Mouse (Mus musculus) heart, embryonic 16.5 days (tissue): Measurements from ENCODE around the gene Tmem131l. TPM values are rescaled to one million over a fixed set of nuclear protein-coding genes. Genes with fewer than 3 reads are reported as not detected.
A peak's percentile ranks its signal among the peaks of the same experiment; 100 is the strongest.

Source experiments
- ATAC-seq: fragments of 200-750 bp; cut with Nextera tagmentation; replicated peaks from 2 replicates; pipeline ENCODE4 v1.8.0; 2017; ENCODE audit warnings: moderate number of reproducible peaks; ENCODE audit not compliant: insufficient read depth, low FRiP score; ENCODE audit errors: extremely low read depth
- H3K27ac ChIP-seq: fragments of 300-500 bp; sonication (generic); 2 replicates; pipeline ENCODE4 v1.5.1; 2014; ENCODE audit warnings: mild to moderate bottlenecking, low read length, control low read depth, moderate library complexity
- H3K27me3 ChIP-seq: fragments of 300-500 bp; sonication (generic); 2 replicates; pipeline ENCODE4 v1.6.1; 2014; ENCODE audit warnings: low read length, mixed read lengths; ENCODE audit not compliant: control insufficient read depth, insufficient read depth
- H3K36me3 ChIP-seq: fragments of 300-500 bp; sonication (generic); 2 replicates; pipeline ENCODE4 v1.6.1; 2014; ENCODE audit not compliant: control insufficient read depth, insufficient read depth
- H3K4me1 ChIP-seq: fragments of 300-500 bp; sonication (generic); 2 replicates; pipeline ENCODE4 v1.6.1; 2014; ENCODE audit warnings: low read length, mixed read lengths; ENCODE audit not compliant: control insufficient read depth, insufficient read depth
- H3K4me2 ChIP-seq: fragments of 300-500 bp; sonication (generic); 2 replicates; pipeline ENCODE4 v1.6.1; 2014; ENCODE audit warnings: low read depth, mild to moderate bottlenecking, control low read depth, low read length
- H3K4me3 ChIP-seq: fragments of 300-500 bp; sonication (generic); 2 replicates; pipeline ENCODE4 v1.5.1; 2014; ENCODE audit warnings: mild to moderate bottlenecking, control low read depth, low read length
- H3K9ac ChIP-seq: fragments of 300-500 bp; sonication (generic); 2 replicates; pipeline ENCODE4 v1.6.1; 2014; ENCODE audit warnings: low read length, control low read depth
- H3K9me3 ChIP-seq: fragments of 300-500 bp; sonication (generic); replicated peaks from 2 replicates; pipeline ENCODE4 v1.6.1; 2016; ENCODE audit warnings: low read length; ENCODE audit not compliant: control insufficient read depth
- WGBS: fragments of 180-500 bp; shearing (Covaris S2); extraction: QIAGEN DNeasy Blood & Tissue Kit; methylation state at CpG from one replicate; pipeline ENCODE4 v1.1.7; 2014; 5-methylcytosine and 5-hydroxymethylcytosine counted together
- polyA plus RNA-seq: library from polyadenylated mRNA; unstranded; fragments of >200 nt; fragmentation: Nextera tagmentation; extraction: Ambion mirVana; gene quantifications from 2 replicates; pipeline ENCODE4 v1.2.1, GENCODE M21; 2015

Tmem131l gene
- polyA plus RNA-seq, 1 experiment from 2014 or later, result 47.8 TPM

DNA sequence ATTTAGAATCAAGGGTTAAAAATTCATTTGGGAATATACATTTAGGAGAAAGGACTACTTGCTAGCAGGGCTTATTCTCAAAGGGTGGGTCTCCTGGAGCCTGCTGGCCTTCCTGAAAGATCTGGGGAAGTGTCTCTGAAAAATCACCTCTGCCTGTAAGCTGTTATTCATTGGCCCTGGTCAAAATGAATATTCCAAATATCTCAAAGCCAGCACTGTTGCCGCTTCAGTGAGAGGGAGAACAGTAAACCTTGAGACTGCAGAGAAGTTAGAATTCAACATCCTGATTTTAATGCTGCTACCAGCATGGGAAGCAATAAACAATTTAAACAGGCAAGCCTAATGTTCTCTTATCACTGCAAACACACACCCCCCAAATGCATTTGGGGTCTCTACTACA lies 1.8 kb downstream of the Tmem131l start:
- peak overlapping the region; percentile 98 for H3K9ac ChIP-seq
- WGBS, result 58% methylated on average over 1 of the region's 1 CpGs
- ATAC-seq, result no peak

DNA sequence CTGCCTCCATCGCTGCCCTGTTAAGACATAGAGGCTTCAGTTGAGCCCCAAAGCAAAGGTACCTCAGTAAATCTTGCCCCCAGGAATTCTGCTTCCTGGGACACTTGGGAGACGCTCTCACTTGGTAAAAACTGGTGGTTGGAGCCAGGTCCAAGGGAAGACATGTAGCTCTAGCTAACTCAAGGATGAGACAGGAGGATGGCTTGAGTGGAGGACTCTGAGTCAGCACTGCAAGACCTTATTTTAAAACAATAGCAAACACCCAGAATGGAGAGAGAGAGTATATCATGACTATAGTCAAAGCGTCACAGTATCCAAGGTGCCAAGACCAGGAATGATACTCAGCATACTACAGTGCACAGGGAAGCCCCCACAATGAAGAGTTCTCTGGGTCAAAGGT lies 2.4 kb downstream of the Tmem131l start:
- no peaks in the 10 kb centered on the region for H3K36me3 ChIP-seq
- H3K4me2 ChIP-seq, result no peak overlapping the region
- H3K4me3 ChIP-seq, result 0 out of 2 replicates have a peak overlapping the region, but pooled peaks have one; percentile 1
- ATAC-seq, result no peak
- no peaks in the 10 kb centered on the region for H3K9me3 ChIP-seq
- no peak overlapping the region for H3K9ac ChIP-seq
- peaks cover 13% of the 10 kb centered on the region for H3K4me1 ChIP-seq
- WGBS, result 83% methylated on average over 3 of the region's 3 CpGs
- no peaks in the 10 kb centered on the region for H3K27me3 ChIP-seq
- no peak overlapping the region for H3K27ac ChIP-seq

More for the DNA sequence above, 1.8 kb downstream of the Tmem131l start:
- Histone ChIP-seq H3K4me3 (peak overlapping the region; percentile 80), H3K9me3 (no peaks in the 10 kb centered on the region), H3K27ac (peak overlapping the region; percentile 7; the same call in 1 of the 2 replicates), H3K36me3 (no peaks in the 10 kb centered on the region), H3K4me1 (peaks cover 13% of the 10 kb centered on the region), H3K4me2 (peak overlapping the region; percentile 93), H3K27me3 (no peaks in the 10 kb centered on the region)

DNA sequence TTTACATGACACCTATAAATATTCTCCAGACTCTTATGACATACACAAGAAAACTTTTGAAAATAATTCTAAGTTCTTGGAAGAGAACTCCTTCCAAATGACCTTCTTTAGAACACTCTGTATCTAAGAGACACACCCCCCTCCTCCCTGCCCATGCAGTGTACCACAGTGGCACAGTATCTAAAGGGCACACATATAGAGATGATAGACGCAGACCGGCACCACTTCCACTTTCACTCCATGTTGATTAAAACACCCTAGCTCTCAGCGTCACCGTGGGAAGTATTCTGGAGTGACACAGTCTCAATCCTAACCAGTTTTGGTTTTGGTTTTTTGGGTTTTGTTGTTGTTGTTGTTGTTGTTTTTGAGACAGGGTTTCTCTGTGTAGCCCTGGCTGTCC lies 3.1 kb downstream of the Tmem131l start:
- H3K4me2 ChIP-seq, result no peak overlapping the region
- H3K27ac ChIP-seq, result no peak overlapping the region
- no peak overlapping the region for H3K4me3 ChIP-seq
- no peaks in the 10 kb centered on the region for H3K36me3 ChIP-seq
- no peaks in the 10 kb centered on the region for H3K9me3 ChIP-seq
- H3K9ac ChIP-seq, result no peak overlapping the region
- H3K27me3 ChIP-seq, result no peaks in the 10 kb centered on the region
- WGBS, result 82% methylated on average over 4 of the region's 4 CpGs
- no peak for ATAC-seq
- peaks cover 13% of the 10 kb centered on the region for H3K4me1 ChIP-seq

- WGBS, result 90% methylated on average over 6 of the region's 6 CpGs
- peaks cover 6% of the 10 kb centered on the region; the same call in 1 of the 2 replicates for H3K36me3 ChIP-seq
- no peaks in the 10 kb centered on the region for H3K27me3 ChIP-seq
- no peak overlapping the region for H3K4me3 ChIP-seq
- H3K27ac ChIP-seq, result no peak overlapping the region
- no peak overlapping the region for H3K9ac ChIP-seq
- no peaks in the 10 kb centered on the region for H3K9me3 ChIP-seq
- no peak overlapping the region for H3K4me2 ChIP-seq
- H3K4me1 ChIP-seq, result peaks cover 11% of the 10 kb centered on the region
- ATAC-seq, result no peak
Observed at GRCm38 (mm10) chr3:84035728-84036364, 4.1 kb downstream of the Tmem131l start.

DNA sequence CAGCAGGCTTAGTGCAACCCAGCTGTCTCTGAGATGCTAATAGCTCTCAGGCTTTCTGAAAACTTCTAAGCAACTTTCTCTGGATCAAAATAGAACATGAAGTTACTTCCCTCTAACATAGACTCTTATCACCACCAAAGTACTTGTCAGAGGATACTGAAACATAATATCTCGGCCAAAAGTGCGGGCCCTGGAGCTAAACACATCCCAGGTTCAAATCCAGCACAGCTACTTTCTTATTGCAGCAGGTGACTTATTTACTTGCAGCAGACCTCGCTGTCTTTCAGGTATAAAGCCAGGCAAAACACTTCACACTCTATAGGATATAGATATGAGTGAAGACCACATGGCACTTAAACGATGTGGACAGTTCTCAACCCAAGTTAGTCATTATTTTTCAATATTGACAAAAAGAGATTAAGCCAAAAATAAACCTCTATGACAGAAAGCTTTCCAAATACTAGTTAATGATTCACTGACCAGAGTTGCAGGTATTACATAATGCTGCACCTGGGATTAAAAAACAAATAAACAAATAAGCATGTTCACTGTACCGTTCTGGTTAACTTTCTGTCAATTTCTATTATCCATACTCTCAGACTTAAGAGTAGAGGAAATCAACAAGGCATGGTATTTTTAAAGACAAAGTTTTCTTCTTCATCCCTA lies 5.7 kb downstream of the Tmem131l start:
- no peaks in the 10 kb centered on the region for H3K27me3 ChIP-seq
- H3K27ac ChIP-seq, result no peak overlapping the region
- H3K9me3 ChIP-seq, result no peaks in the 10 kb centered on the region
- H3K36me3 ChIP-seq, result peaks cover 12% of the 10 kb centered on the region
- no peak for ATAC-seq
- no peak overlapping the region for H3K9ac ChIP-seq
- H3K4me2 ChIP-seq, result no peak overlapping the region
- peaks cover 8% of the 10 kb centered on the region for H3K4me1 ChIP-seq
- WGBS, result 58% methylated on average over 5 of the region's 5 CpGs
- H3K4me3 ChIP-seq, result no peak overlapping the region

GRCm38 (mm10) chr3:84032933-84033730 lies 6.8 kb downstream of the Tmem131l start:
- Histone ChIP-seq H3K4me1 (peaks cover 4% of the 10 kb centered on the region), H3K27ac (no peak overlapping the region), H3K9me3 (no peaks in the 10 kb centered on the region), H3K27me3 (no peaks in the 10 kb centered on the region), H3K4me3 (no peak overlapping the region), H3K4me2 (no peak overlapping the region), H3K9ac (no peak overlapping the region), H3K36me3 (peaks cover 12% of the 10 kb centered on the region)
- ATAC-seq, result 0 out of 2 replicates have a peak, but pooled peaks have one; percentile 40
- 80% methylated on average over 10 of the region's 10 CpGs for WGBS

GRCm38 (mm10) chr3:84032419-84032818 lies 7.6 kb downstream of the Tmem131l start:
- Histone ChIP-seq H3K4me3 (no peak overlapping the region), H3K36me3 (peaks cover 12% of the 10 kb centered on the region), H3K9ac (no peak overlapping the region), H3K4me1 (peaks cover 7% of the 10 kb centered on the region), H3K4me2 (no peak overlapping the region), H3K9me3 (no peaks in the 10 kb centered on the region), H3K27ac (no peak overlapping the region), H3K27me3 (no peaks in the 10 kb centered on the region)
- WGBS, result 97% methylated on average over 5 of the region's 5 CpGs
- ATAC-seq, result no peak

- ATAC-seq, result no peak
- WGBS, result 79% methylated on average over 3 of the region's 3 CpGs
- Histone ChIP-seq H3K4me2 (no peak overlapping the region), H3K9ac (no peak overlapping the region), H3K4me3 (no peak overlapping the region), H3K9me3 (no peaks in the 10 kb centered on the region), H3K27ac (no peak overlapping the region), H3K4me1 (peaks cover 7% of the 10 kb centered on the region; the same call in 1 of the 2 replicates), H3K27me3 (no peaks in the 10 kb centered on the region), H3K36me3 (peaks cover 12% of the 10 kb centered on the region)
Observed at GRCm38 (mm10) chr3:84031216-84031615, 8.8 kb downstream of the Tmem131l start.

GRCm38 (mm10) chr3:84028968-84029367 lies 11.0 kb downstream of the Tmem131l start:
- Histone ChIP-seq H3K27me3 (no peaks in the 10 kb centered on the region), H3K4me1 (peaks cover 7% of the 10 kb centered on the region; the same call in 1 of the 2 replicates), H3K9me3 (no peaks in the 10 kb centered on the region), H3K4me3 (no peak overlapping the region), H3K36me3 (peaks cover 12% of the 10 kb centered on the region), H3K4me2 (no peak overlapping the region), H3K9ac (no peak overlapping the region), H3K27ac (no peak overlapping the region)
- WGBS, result 76% methylated on average over 4 of the region's 4 CpGs
- no peak for ATAC-seq
